Mouse (Mus musculus) large intestine, adult 2 months (tissue): ENCODE data around the gene Elf1. TPM values are rescaled to one million over a fixed set of nuclear protein-coding genes. Genes with fewer than 3 reads are reported as not detected.
"Not testable (repeated sequence)": the region's sequence is repeated elsewhere in the genome, so short reads cannot be mapped to it uniquely, and the experiment has no call there.

Source experiments
- DNase-seq: peaks from one replicate; pipeline ENCODE4 v3.0.0-alpha.2; 2012; ENCODE audit warnings: low read depth, low spot score
- WGBS: fragments of 180-500 bp; shearing (Covaris S2); methylation state at CpG from one replicate; pipeline ENCODE4 v1.1.7; 2018; 5-methylcytosine and 5-hydroxymethylcytosine counted together
- polyA plus RNA-seq: library from polyadenylated mRNA; depleted of rRNA; stranded (reverse); fragments of >200 nt; gene quantifications from 2 replicates; pipeline ENCODE4 v1.2.3, GENCODE M21; 2012

The Elf1 gene
- polyA plus RNA-seq, 1 experiment, result 12.0 TPM

GRCm38 (mm10) chr14:79518123-79518522 is 37.1 kb downstream of the Elf1 start:
- no peak for DNase-seq
- 39% methylated on average over 2 of the region's 2 CpGs for WGBS

GRCm38 (mm10) chr14:79518761-79519662 is 38.0 kb downstream of the Elf1 start:
- WGBS, result 20% methylated on average over 19 of the region's 19 CpGs
- DNase-seq, result no peak

- WGBS, result 16% methylated on average over 1 of the region's 1 CpGs
- DNase-seq, result no peak
Observed at GRCm38 (mm10) chr14:79519663-79519975, 38.6 kb downstream of the Elf1 start.

- no peak for DNase-seq
Observed at GRCm38 (mm10) chr14:79520612-79521011, 39.6 kb downstream of the Elf1 start.

GRCm38 (mm10) chr14:79521056-79521455 is 40.1 kb downstream of the Elf1 start:
- no peak for DNase-seq

GRCm38 (mm10) chr14:79521471-79522117 is 40.6 kb downstream of the Elf1 start:
- WGBS, result 36% methylated on average over 6 of the region's 6 CpGs
- no peak for DNase-seq

More at GRCm38 (mm10) chr14:79521056-79521455, 40.1 kb downstream of the Elf1 start:
- 34% methylated on average over 1 of the region's 1 CpGs for WGBS

- 64% methylated on average over 9 of the region's 9 CpGs for WGBS
- DNase-seq, result no peak
Observed at GRCm38 (mm10) chr14:79522387-79522786, 41.4 kb downstream of the Elf1 start.

- DNase-seq, result not testable (repeated sequence)
- 89% methylated on average over 12 of the region's 12 CpGs for whole genome bisulfite sequencing
Observed at GRCm38 (mm10) chr14:79526106-79526505, 45.1 kb downstream of the Elf1 start.

- DNase-seq, result no peak
- WGBS, result 20% methylated on average over 6 of the region's 6 CpGs
Observed at GRCm38 (mm10) chr14:79527704-79528103, 46.7 kb downstream of the Elf1 start.

- DNase-seq, result no peak
- 70% methylated on average over 10 of the region's 10 CpGs for WGBS
Observed at GRCm38 (mm10) chr14:79529581-79530554, 48.9 kb downstream of the Elf1 start.

GRCm38 (mm10) chr14:79530761-79531160 is 49.8 kb downstream of the Elf1 start:
- DNase-seq, result no peak
- 77% methylated on average over 6 of the region's 6 CpGs for WGBS

GRCm38 (mm10) chr14:79532036-79532776 is 51.2 kb downstream of the Elf1 start:
- 62% methylated on average over 8 of the region's 8 CpGs for WGBS
- no peak for DNase-seq

GRCm38 (mm10) chr14:79533350-79533749 is 52.4 kb downstream of the Elf1 start:
- no peak for DNase-seq
- WGBS, result 64% methylated on average over 1 of the region's 1 CpGs

GRCm38 (mm10) chr14:79534206-79534605 is 53.2 kb downstream of the Elf1 start:
- 88% methylated on average over 3 of the region's 3 CpGs for WGBS
- DNase-seq, result no peak

- DNase-seq, result not testable (repeated sequence)
- WGBS, result 81% methylated on average over 4 of the region's 4 CpGs
Observed at GRCm38 (mm10) chr14:79534656-79535055, 53.7 kb downstream of the Elf1 start.

GRCm38 (mm10) chr14:79535318-79535717 is 54.3 kb downstream of the Elf1 start:
- WGBS, result 78% methylated on average over 10 of the region's 10 CpGs
- no peak for DNase-seq

GRCm38 (mm10) chr14:79536011-79536410 is 55.0 kb downstream of the Elf1 start:
- DNase-seq, result no peak
- 63% methylated on average over 5 of the region's 5 CpGs for WGBS

- no peak for DNase-seq
- 81% methylated on average over 3 of the region's 3 CpGs for WGBS
Observed at GRCm38 (mm10) chr14:79536837-79537236, 55.8 kb downstream of the Elf1 start.

- 73% methylated on average over 5 of the region's 5 CpGs for WGBS
- no peak for DNase-seq
Observed at GRCm38 (mm10) chr14:79537463-79537862, 56.5 kb downstream of the Elf1 start.
